Mouse (Mus musculus): ENCODE data around the gene Gm36028. TPM values are rescaled to one million over a fixed set of nuclear protein-coding genes. Genes with fewer than 3 reads are reported as not detected.

Gm36028 gene
- polyA plus RNA-seq, 1 experiment from 2014 or later = 0.05 TPM

DNA sequence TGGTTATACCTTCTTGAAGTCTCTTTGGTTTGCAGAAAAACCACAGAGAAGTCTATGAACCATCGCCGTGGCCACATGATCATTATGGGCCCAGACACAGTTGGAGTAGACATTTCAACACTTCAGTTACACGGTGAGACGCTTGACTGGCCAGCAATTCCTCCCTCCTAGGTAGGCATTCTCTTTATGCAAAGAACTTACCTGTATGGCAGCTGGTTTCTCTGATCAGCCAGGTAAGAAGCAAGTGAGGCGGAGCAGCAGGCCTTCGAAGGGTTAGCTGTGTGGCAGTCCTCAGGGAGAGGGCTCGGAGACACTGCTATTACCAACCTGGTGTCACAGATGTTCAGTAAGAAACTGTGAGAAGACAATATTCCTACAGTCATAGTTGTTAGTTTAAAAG, 733 bp downstream of the Gm36028 start:
- H3K27me3 ChIP-seq = no peaks in the 10 kb centered on the region
- no peak for TF ChIP-seq CTCF (IDR thresholded peaks at IDR 0.05)
- DNase-seq (ENCODE audit: low read depth, low spot score) (no peak), ATAC-seq (no peak)
- in situ Hi-C loops (cut with MboI; ENCODE audit: low pct_unique_long_range_greater_than_20kb) = no loop called here
- CTCF ChIA-PET = no interaction called here
- POLR2A ChIA-PET = no interaction called here

DNA sequence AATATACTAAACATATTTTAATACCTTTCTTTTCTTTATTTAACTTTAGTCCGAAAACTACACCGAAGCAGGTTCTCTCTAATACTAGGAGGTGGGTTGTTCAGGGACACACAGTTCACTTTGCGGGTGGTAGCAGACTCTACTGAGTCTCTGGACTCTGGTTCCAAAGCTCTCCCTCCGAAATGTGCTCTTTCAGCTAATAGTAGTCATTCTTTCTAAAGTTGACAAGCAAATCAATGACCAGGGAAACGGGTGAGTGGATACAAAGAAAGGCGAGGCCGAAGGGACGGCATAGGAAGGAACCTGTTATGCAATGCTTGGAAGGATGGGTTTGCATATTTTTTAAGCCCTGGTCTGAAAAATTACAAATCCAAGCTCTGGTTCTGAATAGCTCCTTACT, 3.5 kb downstream of the Gm36028 start:
- ChIA-PET CTCF (interaction anchor here (1.6 kb wide), 1 partner anchor 9 kb away, joined by 7 read pairs; no protein-coding TSS in a partner anchor), POLR2A (no interaction called here)
- no peaks in the 10 kb centered on the region for H3K27me3 ChIP-seq
- in situ Hi-C loops (cut with MboI; ENCODE audit: low pct_unique_long_range_greater_than_20kb) = no loop called here
- TF ChIP-seq CTCF (IDR thresholded peaks at IDR 0.05) = no peak
- DNase-seq (ENCODE audit: low read depth, low spot score) (no peak), ATAC-seq (no peak)

DNA sequence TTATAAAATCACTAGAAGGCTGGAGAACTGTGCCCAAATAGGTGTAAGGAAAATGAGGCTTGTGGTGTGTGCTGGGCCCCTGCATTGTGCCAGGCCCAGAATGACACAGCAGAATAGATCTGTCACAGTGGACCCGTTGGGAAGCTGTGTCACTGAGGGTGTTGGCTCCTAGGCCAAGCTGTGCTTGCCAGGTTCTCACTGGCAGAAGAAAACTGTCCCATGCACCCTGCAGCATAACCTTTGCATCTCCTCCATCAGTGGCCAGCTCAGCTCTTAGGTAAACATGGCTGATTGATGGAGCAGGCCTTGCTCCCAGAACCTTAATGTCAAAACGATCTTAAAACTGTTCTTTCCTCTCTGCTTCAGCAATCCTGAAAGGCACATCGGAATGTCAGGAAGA, 4.6 kb downstream of the Gm36028 start:
- DNase-seq (ENCODE audit: low read depth, low spot score) (no peak), ATAC-seq (no peak)
- no peaks in the 10 kb centered on the region for H3K27me3 ChIP-seq
- no peak for TF ChIP-seq CTCF (IDR thresholded peaks at IDR 0.05)
- POLR2A ChIA-PET = interaction anchor here (0.6 kb wide), 2 partner anchors 179 to 649 kb away, joined by 3 read pairs; no protein-coding TSS in a partner anchor
- CTCF ChIA-PET = no interaction called here
- in situ Hi-C loops (cut with MboI; ENCODE audit: low pct_unique_long_range_greater_than_20kb) = no loop called here

DNA sequence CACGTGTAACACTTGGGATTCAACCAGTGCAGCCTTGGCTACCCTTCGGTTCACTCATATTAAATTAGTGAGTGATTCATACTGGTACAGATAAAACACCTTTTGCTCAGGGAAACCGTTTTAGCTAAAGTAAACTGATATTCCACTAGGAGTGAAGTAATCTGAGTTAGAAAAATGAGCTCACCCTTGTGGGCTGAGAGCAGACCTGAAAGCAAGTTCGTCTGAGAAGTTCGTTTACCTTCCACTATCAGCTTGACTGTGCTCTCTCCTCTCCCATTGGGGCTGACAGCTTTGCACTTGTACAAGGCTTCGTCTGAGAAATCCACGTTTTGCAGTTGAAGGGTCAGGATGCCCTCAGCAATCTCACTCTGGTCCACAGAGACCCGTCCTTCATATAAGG, 5.4 kb downstream of the Gm36028 start:
- no peak for ATAC-seq
- CTCF ChIA-PET = no interaction called here
- no peak for TF ChIP-seq CTCF (IDR thresholded peaks at IDR 0.05)
- in situ Hi-C loops (cut with MboI; ENCODE audit: low pct_unique_long_range_greater_than_20kb) = no loop called here
- H3K27me3 ChIP-seq = no peaks in the 10 kb centered on the region
- no peak for DNase-seq (ENCODE audit: low read depth, low spot score)
- POLR2A ChIA-PET = no interaction called here

DNA sequence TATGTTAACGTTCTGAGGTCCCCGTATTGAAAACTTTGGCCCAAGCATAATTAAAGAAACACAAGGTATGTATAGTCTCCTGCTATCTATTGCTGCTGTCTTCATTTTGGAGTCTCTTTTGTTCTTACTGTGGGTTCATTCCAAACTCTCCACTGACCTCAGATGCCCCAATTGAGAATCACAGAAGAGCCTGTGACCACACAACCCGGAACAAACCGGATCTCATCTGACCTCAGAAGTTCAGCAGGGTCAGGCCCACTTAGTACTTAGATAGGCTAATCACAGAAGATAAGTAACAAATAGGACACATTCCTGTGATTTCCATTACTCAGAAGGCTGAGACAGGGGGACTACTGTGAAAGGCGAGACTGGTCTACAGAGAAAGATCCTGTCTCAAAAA, 6.4 kb downstream of the Gm36028 start:
- no peaks in the 10 kb centered on the region for H3K27me3 ChIP-seq
- TF ChIP-seq CTCF (IDR thresholded peaks at IDR 0.05) = no peak
- CTCF ChIA-PET = no interaction called here
- POLR2A ChIA-PET = no interaction called here
- DNase-seq (ENCODE audit: low read depth, low spot score) (no peak), ATAC-seq (no peak)
- in situ Hi-C loops (cut with MboI; ENCODE audit: low pct_unique_long_range_greater_than_20kb) = no loop called here

DNA sequence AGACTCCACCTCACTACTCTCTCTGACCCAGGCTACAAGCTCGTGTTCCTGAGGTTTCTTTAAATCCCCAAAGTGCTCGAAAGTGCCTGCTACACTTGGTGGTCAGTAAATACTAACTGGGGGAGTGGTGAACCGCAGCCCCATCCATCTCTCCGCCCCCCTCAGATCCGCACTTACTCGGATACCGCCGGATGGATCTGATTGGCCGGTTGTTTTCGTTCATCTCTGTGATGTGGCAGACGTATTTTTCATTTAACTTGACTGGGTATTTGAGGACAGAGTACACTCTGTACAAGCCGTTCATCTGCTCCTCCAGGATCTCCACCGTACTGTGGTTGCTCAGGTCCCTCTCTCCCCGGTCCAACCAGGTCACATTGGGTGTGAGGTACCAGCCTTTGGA, 6.9 kb downstream of the Gm36028 start:
- ATAC-seq (no peak), DNase-seq (ENCODE audit: low read depth, low spot score) (no peak)
- ChIA-PET POLR2A (interaction anchor here (1.4 kb wide), 1 partner anchor 14 kb away, joined by 5 read pairs; the partner anchor contains the start of gene Lrrc58), CTCF (interaction anchor here (1.4 kb wide), 1 partner anchor 27 kb away, joined by 3 read pairs; no protein-coding TSS in a partner anchor)
- in situ Hi-C loops (cut with MboI; ENCODE audit: low pct_unique_long_range_greater_than_20kb) = no loop called here
- H3K27me3 ChIP-seq = no peaks in the 10 kb centered on the region
- no peak for TF ChIP-seq CTCF (IDR thresholded peaks at IDR 0.05)

DNA sequence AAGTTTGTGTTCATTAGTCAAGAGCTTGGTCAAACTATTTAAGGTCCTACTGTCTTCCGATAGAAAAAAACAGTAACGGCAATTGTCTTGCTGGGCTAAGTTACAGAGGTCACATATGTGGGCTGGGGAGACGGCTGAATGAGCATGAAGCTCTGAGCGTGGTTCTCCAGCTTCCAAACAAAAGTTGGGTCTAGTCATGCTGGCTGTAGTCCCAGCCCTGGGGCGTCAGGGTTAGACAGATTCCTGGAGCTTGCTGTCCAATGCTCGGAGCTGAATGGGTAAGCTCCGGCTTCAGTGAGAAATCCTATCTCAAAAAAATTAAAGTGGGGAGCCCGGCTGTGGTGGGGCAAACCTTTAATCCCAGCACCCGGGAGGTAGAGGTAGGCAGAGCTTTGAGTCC, 7.7 kb downstream of the Gm36028 start:
- TF ChIP-seq CTCF (IDR thresholded peaks at IDR 0.05) = no peak
- POLR2A ChIA-PET = interaction anchor here (1.4 kb wide), 1 partner anchor 15 kb away, joined by 5 read pairs; the partner anchor contains the start of gene Lrrc58
- CTCF ChIA-PET = interaction anchor here (0.8 to 1.4 kb wide), 2 partner anchors 14 to 26 kb away, joined by 3 read pairs; no protein-coding TSS in a partner anchor
- no peaks in the 10 kb centered on the region for H3K27me3 ChIP-seq
- ATAC-seq (no peak), DNase-seq (ENCODE audit: low read depth, low spot score) (peak; percentile 39)
- in situ Hi-C loops (cut with MboI; ENCODE audit: low pct_unique_long_range_greater_than_20kb) = no loop called here

DNA sequence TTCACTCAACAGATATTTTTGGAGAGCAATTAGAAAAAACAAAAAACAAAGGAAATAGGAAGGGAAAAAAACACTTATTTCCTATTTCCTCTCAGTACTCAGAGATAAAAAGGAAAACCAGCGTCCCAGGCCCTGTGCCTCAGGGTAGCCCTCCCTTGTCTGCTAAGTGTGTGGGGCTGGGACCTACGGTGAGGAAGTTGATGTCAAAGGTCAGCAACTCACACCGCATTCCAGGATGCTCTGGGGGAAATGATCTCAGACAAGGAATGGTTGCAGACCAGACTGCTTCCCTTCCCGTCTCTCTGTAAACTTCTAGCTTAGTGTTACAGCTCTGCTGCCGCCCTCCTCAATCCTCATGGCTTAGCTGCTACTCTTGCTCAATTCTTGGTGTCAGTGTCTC, 9.6 kb downstream of the Gm36028 start:
- no peak for TF ChIP-seq CTCF (IDR thresholded peaks at IDR 0.05)
- CTCF ChIA-PET = no interaction called here
- no peak for DNase-seq (ENCODE audit: low read depth, low spot score)
- no peaks in the 10 kb centered on the region for H3K27me3 ChIP-seq
- in situ Hi-C loops (cut with MboI; ENCODE audit: low pct_unique_long_range_greater_than_20kb) = no loop called here
- POLR2A ChIA-PET = no interaction called here
- no peak for ATAC-seq

DNA sequence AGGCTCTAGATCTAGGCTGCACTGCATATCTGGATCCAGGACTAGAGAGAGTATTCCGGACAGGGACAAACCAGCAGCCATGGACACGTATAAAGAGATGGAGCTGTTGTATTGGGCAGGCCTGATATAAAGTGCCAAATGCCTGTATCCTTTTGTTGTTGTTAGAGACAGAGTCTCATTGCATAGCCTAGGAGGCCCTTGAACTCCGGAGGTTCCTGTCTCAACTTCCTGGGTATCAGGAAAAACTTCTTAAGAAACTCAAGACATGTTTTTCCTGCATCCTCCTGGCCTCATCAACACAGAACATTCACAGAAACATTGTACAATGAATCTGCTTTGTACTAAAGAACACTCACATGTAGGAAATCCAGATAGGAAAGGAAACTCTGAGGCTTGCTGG, 13.9 kb downstream of the Gm36028 start:
- ChIA-PET POLR2A (no interaction called here), CTCF (interaction anchor here (1.2 kb wide), 1 partner anchor 27 kb away, joined by 4 read pairs; no protein-coding TSS in a partner anchor)
- no peaks in the 10 kb centered on the region for H3K27me3 ChIP-seq
- in situ Hi-C loops (cut with MboI; ENCODE audit: low pct_unique_long_range_greater_than_20kb) = no loop called here
- no peak for ATAC-seq
- no peak for DNase-seq (ENCODE audit: low read depth, low spot score)
- TF ChIP-seq CTCF (IDR thresholded peaks at IDR 0.05) = no peak

DNA sequence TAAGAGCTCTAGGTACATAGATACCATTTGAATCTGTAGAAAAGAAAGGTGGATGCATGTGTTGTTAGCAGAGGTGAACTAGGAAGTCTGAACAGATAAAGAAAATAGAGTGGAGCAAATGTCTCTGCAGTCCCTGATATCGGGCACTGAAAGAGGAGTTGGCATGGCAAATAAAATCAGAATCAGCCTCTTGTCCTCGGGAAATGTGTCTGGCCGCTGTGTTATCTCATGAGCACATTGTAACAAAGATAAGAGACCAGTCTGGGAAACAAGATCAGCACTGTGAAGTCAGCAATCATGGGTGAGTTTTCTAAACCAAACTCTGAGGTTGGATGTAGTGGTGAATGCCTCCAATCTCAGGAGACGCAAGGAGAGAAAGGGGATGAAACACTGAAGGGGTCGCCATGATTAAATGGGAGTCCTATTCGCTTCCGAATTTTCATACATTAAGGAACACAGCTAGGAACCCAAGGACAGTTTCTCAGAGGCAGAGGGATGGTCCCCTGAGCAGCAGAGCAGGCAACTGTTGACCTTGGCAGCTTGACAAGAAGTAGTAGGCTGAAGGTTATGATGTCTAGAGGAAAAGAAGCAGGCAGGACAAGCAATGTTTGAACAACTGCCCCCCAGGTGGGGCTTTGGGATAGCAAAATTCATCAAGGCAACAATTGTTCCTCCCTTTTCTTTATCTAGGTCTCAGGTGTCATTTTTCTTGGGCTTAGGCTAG, 15.6 kb downstream of the Gm36028 start:
- in situ Hi-C loops (cut with MboI; ENCODE audit: low pct_unique_long_range_greater_than_20kb) = no loop called here
- ChIA-PET CTCF (no interaction called here), POLR2A (no interaction called here)
- TF ChIP-seq CTCF (IDR thresholded peaks at IDR 0.05) = no peak
- H3K27me3 ChIP-seq = no peaks in the 10 kb centered on the region
- DNase-seq (ENCODE audit: low read depth, low spot score) (no peak), ATAC-seq (no peak)

DNA sequence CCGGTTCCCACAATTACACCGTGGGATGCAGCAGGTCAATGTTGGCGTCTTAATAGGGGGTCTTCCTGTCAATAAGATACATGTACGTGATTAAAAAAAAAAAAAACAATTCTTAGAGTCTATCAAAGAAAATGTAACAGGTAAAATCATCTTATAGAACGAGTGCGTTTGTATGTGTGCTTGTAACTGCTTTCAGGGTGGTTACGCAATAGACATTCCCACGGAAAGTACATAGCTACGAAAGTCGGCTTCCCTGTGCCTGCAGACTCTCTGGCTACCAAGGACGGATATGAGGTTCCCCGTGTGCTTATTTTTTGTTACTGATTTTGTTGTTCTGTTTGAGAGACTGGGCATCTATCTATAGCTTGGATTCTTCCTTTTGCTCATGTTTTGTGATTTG, 17.2 kb downstream of the Gm36028 start:
- CTCF ChIA-PET = interaction anchor here (0.6 kb wide), 1 partner anchor 8 kb away, joined by 3 read pairs; no protein-coding TSS in a partner anchor
- DNase-seq (ENCODE audit: low read depth, low spot score) (no peak), ATAC-seq (no peak)
- no peak for TF ChIP-seq CTCF (IDR thresholded peaks at IDR 0.05)
- POLR2A ChIA-PET = no interaction called here
- in situ Hi-C loops (cut with MboI; ENCODE audit: low pct_unique_long_range_greater_than_20kb) = no loop called here
- H3K27me3 ChIP-seq = no peaks in the 10 kb centered on the region

DNA sequence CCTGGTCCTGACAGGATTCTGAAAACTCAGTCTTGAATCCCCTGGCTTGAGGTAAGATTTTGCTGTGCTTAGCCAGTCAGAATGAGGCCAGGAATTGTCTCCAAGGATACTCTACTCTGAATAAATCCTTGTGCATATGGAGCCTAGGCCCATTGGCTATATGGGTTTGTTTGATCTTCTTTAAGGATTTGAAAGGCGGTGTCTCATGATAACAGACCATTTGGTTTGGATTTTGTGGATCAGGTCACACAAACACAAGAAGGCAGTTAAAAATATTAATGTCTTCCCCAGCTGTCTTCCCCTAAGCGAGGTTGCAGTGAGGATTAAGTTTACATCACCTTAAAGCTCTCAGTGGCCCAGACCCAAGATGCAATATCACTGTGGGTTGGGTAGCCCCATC, 18.5 kb downstream of the Gm36028 start:
- in situ Hi-C loops (cut with MboI; ENCODE audit: low pct_unique_long_range_greater_than_20kb) = no loop called here
- no peaks in the 10 kb centered on the region for H3K27me3 ChIP-seq
- CTCF ChIA-PET = no interaction called here
- no peak for ATAC-seq
- POLR2A ChIA-PET = no interaction called here
- no peak for TF ChIP-seq CTCF (IDR thresholded peaks at IDR 0.05)
- no peak for DNase-seq (ENCODE audit: low read depth, low spot score)

Measured in Patski (cell line).